Comparison of ENCODE assay signal across 16 mouse cellular contexts in genomic region chr15:98506253-98506957, GRCm38 (mm10). TPM values are rescaled to one million over a fixed set of nuclear protein-coding genes. Genes with fewer than 3 reads are reported as not detected.
DNase-seq lines count a peak whose midpoint lies in the region; ATAC-seq and TF ChIP-seq lines count a peak whose summit lies in the region.
"Had no signal": no experiment of that assay in that cellular context is flagged by ENCODE, and none has a peak within 500 bp of the region (broad histone marks: within the 10 kb centered on the region; RNA-seq: fewer than 3 reads in every experiment).

No protein-coding gene starts in this region.

- H3K27ac ChIP-seq in layer of hippocampus, adult 2 months = no peak overlapping the region
- no peak overlapping the region for H3K27ac ChIP-seq in forebrain, embryonic 14.5 days (ENCODE audit: low read depth, low read length)
- H3K27ac ChIP-seq: embryonic facial prominence, embryonic 12.5 days; hindbrain, embryonic 15.5 days; lung, embryonic 15.5 days had no signal

- 84% methylated on average over 9 of the region's 9 CpGs for WGBS in forebrain, embryonic 14.5 days

- no peaks in the 10 kb centered on the region for H3K9me3 ChIP-seq in forebrain, embryonic 14.5 days (replicated peaks; ENCODE audit: control insufficient read depth, low read length)
- H3K9me3 ChIP-seq: embryonic facial prominence, embryonic 12.5 days; hindbrain, embryonic 15.5 days; lung, embryonic 15.5 days had no signal

- no peaks in the 10 kb centered on the region for H3K27me3 ChIP-seq in forebrain, embryonic 14.5 days (replicated peaks; ENCODE audit: control insufficient read depth, insufficient read depth, low read length)
- H3K27me3 ChIP-seq: hindbrain, embryonic 15.5 days; lung, embryonic 15.5 days had no signal

- no peak overlapping the region for H3K9ac ChIP-seq in forebrain, embryonic 14.5 days (ENCODE audit: low read length)
- H3K9ac ChIP-seq: embryonic facial prominence, embryonic 12.5 days; hindbrain, embryonic 15.5 days; lung, embryonic 15.5 days had no signal

- no peak overlapping the region for H3K4me2 ChIP-seq in forebrain, embryonic 14.5 days (ENCODE audit: low read length)
- H3K4me2 ChIP-seq: embryonic facial prominence, embryonic 12.5 days; hindbrain, embryonic 15.5 days; lung, embryonic 15.5 days had no signal

- no peak overlapping the region for H3K4me3 ChIP-seq in layer of hippocampus, adult 2 months
- H3K4me3 ChIP-seq in forebrain, embryonic 14.5 days (ENCODE audit: low read depth, low read length) = no peak overlapping the region
- H3K4me3 ChIP-seq: embryonic facial prominence, embryonic 12.5 days; hindbrain, embryonic 15.5 days; lung, embryonic 15.5 days had no signal

- no peaks in the 10 kb centered on the region for H3K36me3 ChIP-seq in forebrain, embryonic 14.5 days (ENCODE audit: control insufficient read depth, insufficient read depth, low read length)
- H3K36me3 ChIP-seq: embryonic facial prominence, embryonic 12.5 days; hindbrain, embryonic 15.5 days; lung, embryonic 15.5 days had no signal

- no peak for DNase-seq in layer of hippocampus, adult 2 months (ENCODE audit: low spot score in 2 of 2)
- no peak for DNase-seq in layer of hippocampus, adult 9-10 months (ENCODE audit: low spot score)
- DNase-seq in CD4-positive helper T cell, adult 2 months (ENCODE audit: low read depth, low spot score) = peak; percentile 30
- peak; percentile 49 for DNase-seq in NIH3T3 (ENCODE audit: low read depth)
- DNase-seq in right cerebral cortex, postnatal 36 days (ENCODE audit: low spot score in 2 of 2) = no peak
- DNase-seq in forebrain, embryonic 14.5 days (ENCODE audit: low spot score) = no peak
- DNase-seq: adrenal gland, postnatal 10 days had no signal

- peak; percentile 51 for TF ChIP-seq CTCF in layer of hippocampus, adult 2 months (conservative IDR thresholded peaks at IDR 0.05)

- peak; percentile 60 for ATAC-seq in megakaryocyte progenitor cell, adult 5-6 weeks (replicated peaks; ENCODE audit: poor library complexity)
- no peak for ATAC-seq in erythroblast, adult 5-6 weeks (replicated peaks; ENCODE audit: low FRiP score, poor library complexity, severe bottlenecking)
- no peak for ATAC-seq in forebrain, embryonic 14.5 days
- ATAC-seq: forebrain, embryonic 16.5 days had no signal

- no peaks in the 10 kb centered on the region for H3K4me1 ChIP-seq in forebrain, embryonic 14.5 days (ENCODE audit: control insufficient read depth, insufficient read depth, low read length)

RNA-seq across cellular contexts. Expression of gene Olfr279, which starts 14.2 kb away (rescaled TPM):
- not detected for total RNA-seq in layer of hippocampus, adult 2 months (2021)
- not detected in 2 replicates for total RNA-seq in megakaryocyte progenitor cell, adult 5-6 weeks (2015)
- total RNA-seq in megakaryocyte progenitor cell, adult 5-6 weeks (2017) = not detected in 2 replicates
- total RNA-seq in erythroblast, adult 5-6 weeks (2015; ENCODE audit: low replicate concordance) = not detected in 2 replicates
- total RNA-seq in erythroblast, adult 5-6 weeks (2017; ENCODE audit: low replicate concordance) = 0.17 TPM in 1 of 2 replicates, not detected in the other
- polyA plus RNA-seq in forebrain, embryonic 14.5 days (2014; fragmentation: Nextera tagmentation; extraction: Ambion mirVana) = not detected in 2 replicates
- total RNA-seq: adrenal gland, postnatal 10 days; left cerebral cortex, postnatal 25 days had no signal
- polyA plus RNA-seq: forebrain, embryonic 16.5 days; hindbrain, embryonic 15.5 days; large intestine, adult 2 months; lung, embryonic 15.5 days; spleen, adult 2 months had no signal

RNA-seq across cellular contexts. Expression of gene Lalba, which starts 23.9 kb away (rescaled TPM):
- not detected for total RNA-seq in layer of hippocampus, adult 2 months (2021)
- total RNA-seq in megakaryocyte progenitor cell, adult 5-6 weeks (2015) = not detected in 2 replicates
- total RNA-seq in megakaryocyte progenitor cell, adult 5-6 weeks (2017) = not detected in 2 replicates
- total RNA-seq in erythroblast, adult 5-6 weeks (2015; ENCODE audit: low replicate concordance) = not detected in 2 replicates
- total RNA-seq in erythroblast, adult 5-6 weeks (2017; ENCODE audit: low replicate concordance) = not detected in 2 replicates
- not detected in 2 replicates for polyA plus RNA-seq in forebrain, embryonic 14.5 days (2014; fragmentation: Nextera tagmentation; extraction: Ambion mirVana)
- total RNA-seq: left cerebral cortex, postnatal 25 days had no signal
- polyA plus RNA-seq: embryonic facial prominence, embryonic 12.5 days; forebrain, embryonic 16.5 days; hindbrain, embryonic 15.5 days; large intestine, adult 2 months; spleen, adult 2 months had no signal

RNA-seq across cellular contexts. Expression of gene Kansl2, which starts 27.7 kb away (rescaled TPM):
- 10 to 100 TPM; 62.2 to 62.5 TPM for total RNA-seq in layer of hippocampus, adult 2 months (2021)
- 65.7 and 68.6 TPM in 2 replicates for total RNA-seq in megakaryocyte progenitor cell, adult 5-6 weeks (2015)
- total RNA-seq in megakaryocyte progenitor cell, adult 5-6 weeks (2017) = 60.1 and 62.8 TPM in 2 replicates
- 15.9 and 17.1 TPM in 2 replicates for total RNA-seq in erythroblast, adult 5-6 weeks (2015; ENCODE audit: low replicate concordance)
- total RNA-seq in erythroblast, adult 5-6 weeks (2017; ENCODE audit: low replicate concordance) = 4.9 and 11.4 TPM in 2 replicates
- polyA plus RNA-seq in forebrain, embryonic 14.5 days (2014; fragmentation: Nextera tagmentation; extraction: Ambion mirVana) = 134 and 135 TPM in 2 replicates

RNA-seq across cellular contexts. Expression of gene OR5BS1P, which starts 36.7 kb away (rescaled TPM):
- total RNA-seq in layer of hippocampus, adult 2 months (2021) = not detected
- not detected in 2 replicates for total RNA-seq in megakaryocyte progenitor cell, adult 5-6 weeks (2015)
- total RNA-seq in megakaryocyte progenitor cell, adult 5-6 weeks (2017) = not detected in 2 replicates
- total RNA-seq in erythroblast, adult 5-6 weeks (2015; ENCODE audit: low replicate concordance) = not detected in 2 replicates
- total RNA-seq in erythroblast, adult 5-6 weeks (2017; ENCODE audit: low replicate concordance) = not detected in 2 replicates
- not detected in 2 replicates for polyA plus RNA-seq in forebrain, embryonic 14.5 days (2014; fragmentation: Nextera tagmentation; extraction: Ambion mirVana)
- total RNA-seq: adrenal gland, postnatal 10 days; left cerebral cortex, postnatal 25 days had no signal
- polyA plus RNA-seq: embryonic facial prominence, embryonic 12.5 days; forebrain, embryonic 16.5 days; hindbrain, embryonic 15.5 days; large intestine, adult 2 months; lung, embryonic 15.5 days; spleen, adult 2 months had no signal

RNA-seq across cellular contexts. Expression of gene Olfr281, which starts 54.0 kb away (rescaled TPM):
- total RNA-seq in layer of hippocampus, adult 2 months (2021) = not detected
- not detected in 2 replicates for total RNA-seq in megakaryocyte progenitor cell, adult 5-6 weeks (2015)
- total RNA-seq in megakaryocyte progenitor cell, adult 5-6 weeks (2017) = not detected in 2 replicates
- not detected in 2 replicates for total RNA-seq in erythroblast, adult 5-6 weeks (2015; ENCODE audit: low replicate concordance)
- total RNA-seq in erythroblast, adult 5-6 weeks (2017; ENCODE audit: low replicate concordance) = not detected in 2 replicates
- polyA plus RNA-seq in forebrain, embryonic 14.5 days (2014; fragmentation: Nextera tagmentation; extraction: Ambion mirVana) = not detected in 2 replicates
- total RNA-seq: adrenal gland, postnatal 10 days; left cerebral cortex, postnatal 25 days had no signal
- polyA plus RNA-seq: forebrain, embryonic 16.5 days; hindbrain, embryonic 15.5 days; large intestine, adult 2 months; lung, embryonic 15.5 days; spleen, adult 2 months had no signal

Comparison
In these comparisons a context has a peak if more than half of its experiments do, and no peak if none do; other contexts are left out.
1. DNase-seq: peak in CD4-positive helper T cell, adult 2 months (single experiment) and NIH3T3 (single experiment); none in layer of hippocampus, adult 2 months (0 of 2), layer of hippocampus, adult 9-10 months (single experiment), right cerebral cortex, postnatal 36 days (0 of 2) and forebrain, embryonic 14.5 days (single experiment).